Mouse (Mus musculus): ENCODE results near the gene Alox12e.

DNA sequence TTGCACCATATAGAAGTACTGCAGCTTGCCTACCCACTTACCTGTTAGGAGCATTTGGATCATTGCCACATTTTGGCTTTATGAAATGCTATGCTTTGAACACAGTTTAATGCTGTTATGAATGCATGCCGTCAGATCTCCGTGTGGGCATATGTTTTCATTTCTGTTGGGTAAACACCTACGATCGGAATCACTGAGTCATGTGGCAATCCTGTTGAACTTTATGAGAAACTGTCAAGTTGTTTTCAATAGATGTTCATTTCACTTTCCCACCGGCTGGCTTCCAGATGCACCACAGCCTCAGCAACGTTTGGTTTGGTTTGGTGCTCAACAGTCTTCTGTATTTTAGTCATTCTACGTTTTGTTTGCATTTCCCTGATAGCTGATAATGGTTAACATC, 50.8 kb downstream of the Alox12e start:
- TF ChIP-seq HCFC1 (IDR thresholded peaks at IDR 0.05; ENCODE audit: borderline replicate concordance, insufficient read depth, low read length) (no peak), ZNF384 (IDR thresholded peaks at IDR 0.05; ENCODE audit: low read depth, low read length) (no peak), MAFK (IDR thresholded peaks at IDR 0.05; ENCODE audit: insufficient read depth, low read depth, low read length) (no peak)
